Mouse (Mus musculus) megakaryocyte, embryonic 14.5 days (primary cell): ENCODE measurements at regions not wholly inside any gene's neighbourhood (a gene's known extent, or its start where the extent isn't known, plus 50 kb on each side); places are given as distances from the start of the nearest gene placed in this dataset.

Source experiments
- H3K27me3 ChIP-seq: replicated peaks from 2 replicates; pipeline ENCODE3; 2012; ENCODE audit warnings: inconsistent platforms
- H3K36me3 ChIP-seq: replicated peaks from 2 replicates; pipeline ENCODE3; 2012; ENCODE audit warnings: low read length, inconsistent platforms, mixed read lengths
- H3K4me1 ChIP-seq: 2 replicates; pipeline ENCODE4 v1.6.1; 2012; ENCODE audit warnings: inconsistent platforms
- H3K4me3 ChIP-seq: replicated peaks from 2 replicates; pipeline ENCODE3; 2012; ENCODE audit warnings: moderate library complexity, mild to moderate bottlenecking, inconsistent platforms
- H3K9me3 ChIP-seq: 2 replicates; pipeline ENCODE4 v1.6.1; 2012; ENCODE audit warnings: inconsistent platforms
- FLI1 ChIP-seq: IDR thresholded peaks from 2 replicates; pipeline ENCODE4 v1.6.1; 2012; ENCODE audit warnings: low read length, inconsistent platforms, mixed read lengths
- GATA1 ChIP-seq: IDR thresholded peaks from 3 replicates; pipeline ENCODE4 v1.6.1; 2012; ENCODE audit warnings: mixed read lengths, low read length, inconsistent platforms, borderline replicate concordance

GRCm38 (mm10) chr9:101471665-101472064 is 220.1 kb upstream of the Ppp2r3a start:
- Histone ChIP-seq H3K36me3 (no peaks in the 10 kb centered on the region), H3K9me3 (peaks cover 12% of the 10 kb centered on the region), H3K27me3 (no peaks in the 10 kb centered on the region), H3K4me3 (no peak overlapping the region), H3K4me1 (no peaks in the 10 kb centered on the region)
- TF ChIP-seq FLI1 (no peak), GATA1 (no peak)

- no peak overlapping the region for H3K4me3 ChIP-seq
- peaks cover 12% of the 10 kb centered on the region for H3K9me3 ChIP-seq
- H3K27me3 ChIP-seq = no peaks in the 10 kb centered on the region
- no peaks in the 10 kb centered on the region for H3K36me3 ChIP-seq
- H3K4me1 ChIP-seq = no peaks in the 10 kb centered on the region
- TF ChIP-seq FLI1 (no peak), GATA1 (no peak)
Measured at GRCm38 (mm10) chr9:101469756-101470155, 218.2 kb upstream of the Ppp2r3a start.

GRCm38 (mm10) chr9:101464727-101465427 is 213.3 kb upstream of the Ppp2r3a start:
- TF ChIP-seq FLI1 (no peak), GATA1 (no peak)
- Histone ChIP-seq H3K36me3 (no peaks in the 10 kb centered on the region), H3K4me1 (no peaks in the 10 kb centered on the region), H3K9me3 (peaks cover 9% of the 10 kb centered on the region), H3K4me3 (no peak overlapping the region), H3K27me3 (no peaks in the 10 kb centered on the region)

GRCm38 (mm10) chr9:101458947-101459627 is 207.5 kb upstream of the Ppp2r3a start:
- TF ChIP-seq FLI1 = no peak
- TF ChIP-seq GATA1 = no peak
- H3K27me3 ChIP-seq = no peaks in the 10 kb centered on the region
- H3K36me3 ChIP-seq = no peaks in the 10 kb centered on the region
- peaks cover 4% of the 10 kb centered on the region; the same call in 1 of the 2 replicates for H3K9me3 ChIP-seq
- no peak overlapping the region for H3K4me3 ChIP-seq
- H3K4me1 ChIP-seq = no peaks in the 10 kb centered on the region

GRCm38 (mm10) chr9:101458306-101458946 is 206.8 kb upstream of the Ppp2r3a start:
- Histone ChIP-seq H3K9me3 (peaks cover 4% of the 10 kb centered on the region), H3K4me1 (no peaks in the 10 kb centered on the region), H3K4me3 (no peak overlapping the region), H3K27me3 (no peaks in the 10 kb centered on the region), H3K36me3 (no peaks in the 10 kb centered on the region)
- TF ChIP-seq FLI1 = no peak
- TF ChIP-seq GATA1 = no peak

GRCm38 (mm10) chr9:101446316-101446715 is 194.7 kb upstream of the Ppp2r3a start:
- Histone ChIP-seq H3K4me3 (no peak overlapping the region), H3K27me3 (no peaks in the 10 kb centered on the region), H3K36me3 (no peaks in the 10 kb centered on the region), H3K9me3 (peaks cover 4% of the 10 kb centered on the region; the same call in 1 of the 2 replicates), H3K4me1 (no peaks in the 10 kb centered on the region)
- TF ChIP-seq GATA1 = no peak
- no peak for TF ChIP-seq FLI1

GRCm38 (mm10) chr9:101445764-101446163 is 194.2 kb upstream of the Ppp2r3a start:
- Histone ChIP-seq H3K4me3 (no peak overlapping the region), H3K9me3 (peaks cover 4% of the 10 kb centered on the region; the same call in 1 of the 2 replicates), H3K27me3 (no peaks in the 10 kb centered on the region), H3K4me1 (no peaks in the 10 kb centered on the region), H3K36me3 (no peaks in the 10 kb centered on the region)
- TF ChIP-seq GATA1 = no peak
- no peak for TF ChIP-seq FLI1

GRCm38 (mm10) chr9:101445293-101445692 is 193.7 kb upstream of the Ppp2r3a start:
- no peak overlapping the region for H3K4me3 ChIP-seq
- TF ChIP-seq FLI1 (no peak), GATA1 (no peak)
- H3K27me3 ChIP-seq = no peaks in the 10 kb centered on the region
- no peaks in the 10 kb centered on the region for H3K36me3 ChIP-seq
- H3K4me1 ChIP-seq = no peaks in the 10 kb centered on the region
- H3K9me3 ChIP-seq = peaks cover 4% of the 10 kb centered on the region; the same call in 1 of the 2 replicates

GRCm38 (mm10) chr9:101439856-101440255 is 188.3 kb upstream of the Ppp2r3a start:
- no peak overlapping the region for H3K4me3 ChIP-seq
- no peaks in the 10 kb centered on the region for H3K27me3 ChIP-seq
- H3K4me1 ChIP-seq = no peaks in the 10 kb centered on the region
- no peaks in the 10 kb centered on the region; the same call in 1 of the 2 replicates for H3K9me3 ChIP-seq
- TF ChIP-seq FLI1 = no peak
- no peak for TF ChIP-seq GATA1
- no peaks in the 10 kb centered on the region for H3K36me3 ChIP-seq
